Mouse (Mus musculus): ENCODE data around the gene Lims1. TPM values are rescaled to one million over a fixed set of nuclear protein-coding genes. Genes with fewer than 3 reads are reported as not detected.
"Not testable (repeated sequence)": the region's sequence is repeated elsewhere in the genome, so short reads cannot be mapped to it uniquely, and the experiment has no call there.

The Lims1 gene
- polyA plus RNA-seq, 1 experiment from 2014 or later: 87.4 TPM

- Histone ChIP-seq H3K9me3 (ENCODE audit: control insufficient read depth, low read length) (no peaks in the 10 kb centered on the region), H3K4me1 (ENCODE audit: control insufficient read depth, insufficient read depth, low read length) (peaks cover 4% of the 10 kb centered on the region; the same call in 1 of the 2 replicates), H3K4me2 (ENCODE audit: low read depth) (no peak overlapping the region), H3K27ac (ENCODE audit: low read depth, low read length) (no peak overlapping the region), H3K9ac (ENCODE audit: low read length) (no peak overlapping the region), H3K4me3 (ENCODE audit: low read depth, low read length) (no peak overlapping the region), H3K36me3 (ENCODE audit: control insufficient read depth, insufficient read depth, low read length) (no peaks in the 10 kb centered on the region), H3K27me3 (ENCODE audit: control insufficient read depth, insufficient read depth, low read length) (no peaks in the 10 kb centered on the region)
- DNase-seq (ENCODE audit: low spot score): no peak
- ATAC-seq (ENCODE audit: insufficient read depth, low FRiP score, low TSS enrichment): no peak
- 92% methylated on average over 3 of the region's 3 CpGs for WGBS
Observed at GRCm38 (mm10) chr10:58320881-58321280, 2.4 kb upstream of the Lims1 start.

GRCm38 (mm10) chr10:58322361-58323027 lies 772 bp upstream of the Lims1 start:
- peak overlapping the region; percentile 19 for H3K9ac ChIP-seq (ENCODE audit: low read length)
- 39% methylated on average over 6 of the region's 6 CpGs for WGBS
- DNase-seq (ENCODE audit: low spot score): no peak
- H3K27me3 ChIP-seq (ENCODE audit: control insufficient read depth, insufficient read depth, low read length): no peaks in the 10 kb centered on the region
- no peaks in the 10 kb centered on the region for H3K9me3 ChIP-seq (ENCODE audit: control insufficient read depth, low read length)
- H3K36me3 ChIP-seq (ENCODE audit: control insufficient read depth, insufficient read depth, low read length): no peaks in the 10 kb centered on the region
- H3K4me1 ChIP-seq (ENCODE audit: control insufficient read depth, insufficient read depth, low read length): peaks cover 4% of the 10 kb centered on the region; the same call in 1 of the 2 replicates
- no peak overlapping the region for H3K27ac ChIP-seq (ENCODE audit: low read depth, low read length)
- H3K4me2 ChIP-seq (ENCODE audit: low read depth): peak overlapping the region; percentile 44
- H3K4me3 ChIP-seq (ENCODE audit: low read depth, low read length): peak overlapping the region; percentile 77
- no peak for ATAC-seq (ENCODE audit: insufficient read depth, low FRiP score, low TSS enrichment)

- DNase-seq (ENCODE audit: low spot score): no peak
- 38% methylated on average over 3 of the region's 3 CpGs for WGBS
- Histone ChIP-seq H3K9me3 (ENCODE audit: control insufficient read depth, low read length) (no peaks in the 10 kb centered on the region), H3K27ac (ENCODE audit: low read depth, low read length) (no peak overlapping the region), H3K4me2 (ENCODE audit: low read depth) (no peak overlapping the region), H3K27me3 (ENCODE audit: control insufficient read depth, insufficient read depth, low read length) (no peaks in the 10 kb centered on the region), H3K4me1 (ENCODE audit: control insufficient read depth, insufficient read depth, low read length) (peaks cover 4% of the 10 kb centered on the region; the same call in 1 of the 2 replicates), H3K9ac (ENCODE audit: low read length) (no peak overlapping the region), H3K36me3 (ENCODE audit: control insufficient read depth, insufficient read depth, low read length) (no peaks in the 10 kb centered on the region), H3K4me3 (ENCODE audit: low read depth, low read length) (no peak overlapping the region)
- no peak for ATAC-seq (ENCODE audit: insufficient read depth, low FRiP score, low TSS enrichment)
Observed at GRCm38 (mm10) chr10:58326271-58326670, 3.0 kb downstream of the Lims1 start.

- H3K27ac ChIP-seq (ENCODE audit: low read depth, low read length); H3K9ac ChIP-seq (ENCODE audit: low read length); ATAC-seq (ENCODE audit: insufficient read depth, low FRiP score, low TSS enrichment); H3K4me2 ChIP-seq (ENCODE audit: low read depth); H3K36me3 ChIP-seq (ENCODE audit: control insufficient read depth, insufficient read depth, low read length); H3K9me3 ChIP-seq (ENCODE audit: control insufficient read depth, low read length); H3K4me1 ChIP-seq (ENCODE audit: control insufficient read depth, insufficient read depth, low read length); H3K27me3 ChIP-seq (ENCODE audit: control insufficient read depth, insufficient read depth, low read length); DNase-seq (ENCODE audit: low spot score); H3K4me3 ChIP-seq (ENCODE audit: low read depth, low read length): not testable (repeated sequence)
- 94% methylated on average over 6 of the region's 6 CpGs for WGBS
Observed at GRCm38 (mm10) chr10:58327836-58328235, 4.6 kb downstream of the Lims1 start.

- H3K36me3 ChIP-seq (ENCODE audit: control insufficient read depth, insufficient read depth, low read length): no peaks in the 10 kb centered on the region
- no peak overlapping the region for H3K4me3 ChIP-seq (ENCODE audit: low read depth, low read length)
- H3K4me1 ChIP-seq (ENCODE audit: control insufficient read depth, insufficient read depth, low read length): peaks cover 4% of the 10 kb centered on the region; the same call in 1 of the 2 replicates
- H3K27me3 ChIP-seq (ENCODE audit: control insufficient read depth, insufficient read depth, low read length): no peaks in the 10 kb centered on the region
- DNase-seq (ENCODE audit: low spot score): no peak
- WGBS: 90% methylated on average over 8 of the region's 8 CpGs
- ATAC-seq (ENCODE audit: insufficient read depth, low FRiP score, low TSS enrichment): no peak
- no peak overlapping the region for H3K27ac ChIP-seq (ENCODE audit: low read depth, low read length)
- no peak overlapping the region for H3K9ac ChIP-seq (ENCODE audit: low read length)
- H3K4me2 ChIP-seq (ENCODE audit: low read depth): no peak overlapping the region
- no peaks in the 10 kb centered on the region for H3K9me3 ChIP-seq (ENCODE audit: control insufficient read depth, low read length)
Observed at GRCm38 (mm10) chr10:58328517-58329108, 5.3 kb downstream of the Lims1 start.

GRCm38 (mm10) chr10:58330635-58331034 lies 7.4 kb downstream of the Lims1 start:
- no peak overlapping the region for H3K9ac ChIP-seq (ENCODE audit: low read length)

GRCm38 (mm10) chr10:58331741-58332140 lies 8.5 kb downstream of the Lims1 start:
- H3K36me3 ChIP-seq (ENCODE audit: control insufficient read depth, insufficient read depth, low read length): no peaks in the 10 kb centered on the region
- no peak overlapping the region for H3K27ac ChIP-seq (ENCODE audit: low read depth, low read length)
- H3K4me1 ChIP-seq (ENCODE audit: control insufficient read depth, insufficient read depth, low read length): no peaks in the 10 kb centered on the region
- no peaks in the 10 kb centered on the region for H3K27me3 ChIP-seq (ENCODE audit: control insufficient read depth, insufficient read depth, low read length)
- no peaks in the 10 kb centered on the region for H3K9me3 ChIP-seq (ENCODE audit: control insufficient read depth, low read length)
- H3K4me3 ChIP-seq (ENCODE audit: low read depth, low read length): no peak overlapping the region
- no peak overlapping the region for H3K4me2 ChIP-seq (ENCODE audit: low read depth)
- no peak overlapping the region for H3K9ac ChIP-seq (ENCODE audit: low read length)
- DNase-seq (ENCODE audit: low spot score) (no peak), ATAC-seq (ENCODE audit: insufficient read depth, low FRiP score, low TSS enrichment) (no peak)

More at GRCm38 (mm10) chr10:58330635-58331034, 7.4 kb downstream of the Lims1 start:
- H3K4me2 ChIP-seq (ENCODE audit: low read depth): no peak overlapping the region
- no peaks in the 10 kb centered on the region for H3K27me3 ChIP-seq (ENCODE audit: control insufficient read depth, insufficient read depth, low read length)
- ATAC-seq (ENCODE audit: insufficient read depth, low FRiP score, low TSS enrichment) (no peak), DNase-seq (ENCODE audit: low spot score) (no peak)
- no peaks in the 10 kb centered on the region for H3K9me3 ChIP-seq (ENCODE audit: control insufficient read depth, low read length)
- H3K4me3 ChIP-seq (ENCODE audit: low read depth, low read length): no peak overlapping the region
- H3K27ac ChIP-seq (ENCODE audit: low read depth, low read length): no peak overlapping the region
- no peaks in the 10 kb centered on the region for H3K4me1 ChIP-seq (ENCODE audit: control insufficient read depth, insufficient read depth, low read length)
- no peaks in the 10 kb centered on the region for H3K36me3 ChIP-seq (ENCODE audit: control insufficient read depth, insufficient read depth, low read length)

- H3K36me3 ChIP-seq (ENCODE audit: control insufficient read depth, insufficient read depth, low read length): no peaks in the 10 kb centered on the region
- no peaks in the 10 kb centered on the region for H3K27me3 ChIP-seq (ENCODE audit: control insufficient read depth, insufficient read depth, low read length)
- H3K27ac ChIP-seq (ENCODE audit: low read depth, low read length): no peak overlapping the region
- no peak for DNase-seq (ENCODE audit: low spot score)
- no peaks in the 10 kb centered on the region for H3K4me1 ChIP-seq (ENCODE audit: control insufficient read depth, insufficient read depth, low read length)
- 96% methylated on average over 5 of the region's 5 CpGs for WGBS
- H3K4me3 ChIP-seq (ENCODE audit: low read depth, low read length): no peak overlapping the region
- no peaks in the 10 kb centered on the region for H3K9me3 ChIP-seq (ENCODE audit: control insufficient read depth, low read length)
- H3K4me2 ChIP-seq (ENCODE audit: low read depth): no peak overlapping the region
- no peak overlapping the region for H3K9ac ChIP-seq (ENCODE audit: low read length)
- ATAC-seq (ENCODE audit: insufficient read depth, low FRiP score, low TSS enrichment): no peak
Observed at GRCm38 (mm10) chr10:58333414-58333813, 10.1 kb downstream of the Lims1 start.

GRCm38 (mm10) chr10:58336156-58336555 lies 12.9 kb downstream of the Lims1 start:
- Histone ChIP-seq H3K4me3 (ENCODE audit: low read depth, low read length) (no peak overlapping the region), H3K9me3 (ENCODE audit: control insufficient read depth, low read length) (no peaks in the 10 kb centered on the region), H3K27me3 (ENCODE audit: control insufficient read depth, insufficient read depth, low read length) (no peaks in the 10 kb centered on the region), H3K36me3 (ENCODE audit: control insufficient read depth, insufficient read depth, low read length) (no peaks in the 10 kb centered on the region), H3K4me2 (ENCODE audit: low read depth) (no peak overlapping the region), H3K27ac (ENCODE audit: low read depth, low read length) (no peak overlapping the region), H3K4me1 (ENCODE audit: control insufficient read depth, insufficient read depth, low read length) (no peaks in the 10 kb centered on the region), H3K9ac (ENCODE audit: low read length) (no peak overlapping the region)
- DNase-seq (ENCODE audit: low spot score) (no peak), ATAC-seq (ENCODE audit: insufficient read depth, low FRiP score, low TSS enrichment) (no peak)
- 100% methylated on average over 1 of the region's 1 CpGs for WGBS

Data from neural tube, embryonic 11.5 days (tissue).